Mouse (Mus musculus): ENCODE measurements around the gene Dot1l.

DNA sequence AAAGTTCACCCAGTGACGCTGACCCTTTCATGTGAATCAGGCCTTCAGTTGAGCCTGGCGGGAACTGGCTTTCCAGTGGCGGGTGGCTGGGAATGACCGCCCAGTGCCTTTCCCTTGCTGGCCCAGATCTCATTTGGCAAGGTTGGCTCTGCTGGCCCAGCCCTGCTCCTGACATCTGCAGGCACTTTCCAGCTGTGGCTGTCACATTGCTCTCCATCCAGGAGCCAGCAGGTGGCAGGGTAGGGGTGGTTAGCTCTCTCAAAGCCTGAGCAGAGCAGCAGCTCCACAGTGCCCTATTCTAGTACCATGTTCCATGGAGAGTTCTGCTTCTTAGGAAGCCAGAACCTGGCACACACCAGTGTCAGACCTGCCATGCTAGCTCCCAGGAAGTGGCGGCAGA is 2.7 kb downstream of the Dot1l start:
- peak; percentile 87 for TF ChIP-seq CTCF (IDR thresholded peaks at IDR 0.05; ENCODE audit: low read depth)
- TF ChIP-seq EP300 (IDR thresholded peaks at IDR 0.05; ENCODE audit: low read depth) = no peak

Data from liver, postnatal 0 days (tissue).